Mouse (Mus musculus): ENCODE results near the gene Cmpk1.

Gene Cmpk1

GRCm38 (mm10) chr4:114945021-114945420 lies 42.0 kb downstream of the Cmpk1 start:
- no peak for DNase-seq (ENCODE audit: low spot score)

- DNase-seq (ENCODE audit: low spot score), result no peak
Measured at GRCm38 (mm10) chr4:114942583-114942982, 44.5 kb downstream of the Cmpk1 start.

GRCm38 (mm10) chr4:114942112-114942511 lies 44.9 kb downstream of the Cmpk1 start:
- no peak for DNase-seq (ENCODE audit: low spot score)

- no peak for DNase-seq (ENCODE audit: low spot score)
Measured at GRCm38 (mm10) chr4:114941311-114941710, 45.7 kb downstream of the Cmpk1 start.

- no peak for DNase-seq (ENCODE audit: low spot score)
Measured at GRCm38 (mm10) chr4:114938248-114938647, 48.8 kb downstream of the Cmpk1 start.

GRCm38 (mm10) chr4:114937459-114938047 lies 49.5 kb downstream of the Cmpk1 start:
- no peak for DNase-seq (ENCODE audit: low spot score)

GRCm38 (mm10) chr4:114934188-114934587 lies 52.9 kb downstream of the Cmpk1 start:
- DNase-seq (ENCODE audit: low spot score), result no peak

- no peak for DNase-seq (ENCODE audit: low spot score)
Measured at GRCm38 (mm10) chr4:114932747-114933146, 54.3 kb downstream of the Cmpk1 start.

- no peak for DNase-seq (ENCODE audit: low spot score)
Measured at GRCm38 (mm10) chr4:114929155-114929554, 57.9 kb downstream of the Cmpk1 start.

GRCm38 (mm10) chr4:114925917-114926312 lies 61.1 kb downstream of the Cmpk1 start, which contains the start of gene Foxe3:
Foxe3 (minus strand) TSS chr4:114926013.
- DNase-seq (ENCODE audit: low spot score), result no peak

- DNase-seq (ENCODE audit: low spot score), result no peak
Measured at GRCm38 (mm10) chr4:114924971-114925916, 61.8 kb downstream of the Cmpk1 start.

GRCm38 (mm10) chr4:114917091-114917490 lies 70.0 kb downstream of the Cmpk1 start:
- DNase-seq (ENCODE audit: low spot score), result peak; percentile 36

- DNase-seq (ENCODE audit: low spot score), result no peak
Measured at GRCm38 (mm10) chr4:114916056-114916455, 71.0 kb downstream of the Cmpk1 start.

GRCm38 (mm10) chr4:114913594-114913962 lies 73.5 kb downstream of the Cmpk1 start:
- DNase-seq (ENCODE audit: low spot score), result peak; percentile 39

- no peak for DNase-seq (ENCODE audit: low spot score)
Measured at GRCm38 (mm10) chr4:114912705-114913593, 74.1 kb downstream of the Cmpk1 start.

- peak; percentile 20 for DNase-seq (ENCODE audit: low spot score)
Measured at GRCm38 (mm10) chr4:114909602-114910484, 77.2 kb downstream of the Cmpk1 start.

All from T-cell, adult 2 months (primary cell).